Mouse (Mus musculus) limb, embryonic 14.5 days (tissue): ENCODE data around the gene Tmem8b. TPM values are rescaled to one million over a fixed set of nuclear protein-coding genes. Genes with fewer than 3 reads are reported as not detected.

Experiments used
- ATAC-seq: fragments of 200-750 bp; cut with Nextera tagmentation; 2 replicates; pipeline ENCODE4 v1.8.0; 2017; ENCODE audit warnings: low read depth, moderate number of reproducible peaks, moderate TSS enrichment; ENCODE audit not compliant: low FRiP score
- DNase-seq: peaks from one replicate; pipeline ENCODE4 v3.0.0-alpha.2; 2015; ENCODE audit warnings: low spot score
- H3K27ac ChIP-seq: fragments of 300-500 bp; sonication (generic); replicated peaks from 2 replicates; pipeline ENCODE4 v1.5.1; 2014; ENCODE audit warnings: low read depth, mild to moderate bottlenecking, low read length, moderate library complexity, mixed read lengths
- H3K27me3 ChIP-seq: fragments of 300-500 bp; sonication (generic); 2 replicates; pipeline ENCODE4 v1.6.1; 2014; ENCODE audit warnings: low read length, mixed read lengths; ENCODE audit not compliant: control insufficient read depth, insufficient read depth
- H3K36me3 ChIP-seq: fragments of 300-500 bp; sonication (generic); 2 replicates; pipeline ENCODE4 v1.6.1; 2014; ENCODE audit warnings: mild to moderate bottlenecking, low read length, moderate library complexity, mixed read lengths; ENCODE audit not compliant: control insufficient read depth, insufficient read depth
- H3K4me1 ChIP-seq: fragments of 300-500 bp; sonication (generic); 2 replicates; pipeline ENCODE4 v1.6.1; 2014; ENCODE audit warnings: antibody characterized with exemption, low read length, mixed read lengths; ENCODE audit not compliant: control insufficient read depth, insufficient read depth
- H3K4me2 ChIP-seq: fragments of 300-500 bp; sonication (generic); replicated peaks from 2 replicates; pipeline ENCODE4 v1.6.1; 2014; ENCODE audit warnings: low read depth, mild to moderate bottlenecking, low read length, moderate library complexity; ENCODE audit not compliant: severe bottlenecking
- H3K4me3 ChIP-seq: fragments of 300-500 bp; sonication (generic); replicated peaks from 2 replicates; pipeline ENCODE4 v1.5.1; 2014; ENCODE audit warnings: low read length
- H3K9ac ChIP-seq: fragments of 300-500 bp; sonication (generic); 2 replicates; pipeline ENCODE4 v1.6.1; 2014; ENCODE audit warnings: mild to moderate bottlenecking, low read depth, low read length, moderate library complexity; ENCODE audit not compliant: severe bottlenecking
- H3K9me3 ChIP-seq: fragments of 300-500 bp; sonication (generic); 2 replicates; pipeline ENCODE4 v1.6.1; 2016; ENCODE audit warnings: low read length; ENCODE audit not compliant: control insufficient read depth
- POLR2A ChIP-seq: fragments of 200-500 bp; IDR thresholded peaks from 2 replicates; pipeline ENCODE4 v1.8.0; 2012; ENCODE audit warnings: inconsistent platforms, mild to moderate bottlenecking, moderate library complexity, borderline replicate concordance; ENCODE audit not compliant: insufficient read depth, insufficient read length; ENCODE audit errors: extremely low read depth
- WGBS: fragments of 180-500 bp; shearing (Covaris S2); extraction: QIAGEN DNeasy Blood & Tissue Kit; methylation state at CpG from one replicate; pipeline ENCODE4 v1.1.7; 2014; 5-methylcytosine and 5-hydroxymethylcytosine counted together
- polyA plus RNA-seq, 2 experiments: library from polyadenylated mRNA; depleted of rRNA in 1 of 2; stranded (reverse) in 1 of 2; unstranded in 1 of 2; fragments of >200 nt; fragmentation: Nextera tagmentation in 1 of 2; extraction: Ambion mirVana in 1 of 2; gene quantifications; 2 replicates each; pipeline versions ENCODE4 v1.2.1 to v1.2.3; 2012 to 2014

Tmem8b gene
- polyA plus RNA-seq, 2 experiments, result 3.8 to 16.0 TPM

- H3K27me3 ChIP-seq, result no peaks in the 10 kb centered on the region
- DNase-seq (no peak), ATAC-seq (no peak)
- H3K36me3 ChIP-seq, result peaks cover 14% of the 10 kb centered on the region
- H3K4me2 ChIP-seq, result no peak overlapping the region
- no peak overlapping the region for H3K4me3 ChIP-seq
- H3K9me3 ChIP-seq, result no peaks in the 10 kb centered on the region
- H3K4me1 ChIP-seq, result 0 out of 2 replicates have a peak, but pooled peaks cover 3% of the 10 kb centered on the region
- H3K27ac ChIP-seq, result no peak overlapping the region
- 87% methylated on average over 1 of the region's 1 CpGs for WGBS
- no peak for TF ChIP-seq POLR2A
- 0 out of 2 replicates have a peak overlapping the region, but pooled peaks have one; percentile 16 for H3K9ac ChIP-seq
Observed at GRCm38 (mm10) chr4:43694439-43695248, 25.9 kb downstream of the Tmem8b start.

DNA sequence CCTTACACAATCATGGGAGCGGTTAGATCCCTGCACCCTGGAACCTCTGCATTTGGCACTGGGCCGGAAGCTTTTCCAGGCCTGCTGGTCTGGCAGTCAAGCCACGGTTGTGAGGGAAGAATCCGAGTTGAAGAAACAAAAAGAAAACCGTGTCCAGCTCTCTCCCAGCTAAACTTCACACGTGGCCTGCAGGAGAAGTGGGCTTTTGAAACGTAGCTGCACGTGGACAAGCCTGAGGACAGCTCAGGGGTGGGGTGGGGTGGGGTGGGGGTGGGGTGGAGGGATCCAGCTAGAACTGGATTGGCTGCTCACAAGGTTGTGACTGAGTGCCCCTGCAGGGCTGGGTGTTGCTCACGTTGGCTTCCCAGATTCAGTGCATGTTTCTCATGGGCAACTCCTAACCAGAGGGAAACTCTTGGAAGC, 26.5 kb downstream of the Tmem8b start:
- WGBS, result 23% methylated on average over 9 of the region's 9 CpGs
- no peak overlapping the region for H3K4me3 ChIP-seq
- 0 out of 2 replicates have a peak, but pooled peaks cover 3% of the 10 kb centered on the region for H3K4me1 ChIP-seq
- H3K27me3 ChIP-seq, result no peaks in the 10 kb centered on the region
- no peak overlapping the region for H3K4me2 ChIP-seq
- 0 out of 2 replicates have a peak overlapping the region, but pooled peaks have one; percentile 16 for H3K9ac ChIP-seq
- ATAC-seq, result no peak
- DNase-seq, result no peak
- H3K9me3 ChIP-seq, result no peaks in the 10 kb centered on the region
- no peak overlapping the region for H3K27ac ChIP-seq
- TF ChIP-seq POLR2A, result no peak
- H3K36me3 ChIP-seq, result peaks cover 8% of the 10 kb centered on the region

DNA sequence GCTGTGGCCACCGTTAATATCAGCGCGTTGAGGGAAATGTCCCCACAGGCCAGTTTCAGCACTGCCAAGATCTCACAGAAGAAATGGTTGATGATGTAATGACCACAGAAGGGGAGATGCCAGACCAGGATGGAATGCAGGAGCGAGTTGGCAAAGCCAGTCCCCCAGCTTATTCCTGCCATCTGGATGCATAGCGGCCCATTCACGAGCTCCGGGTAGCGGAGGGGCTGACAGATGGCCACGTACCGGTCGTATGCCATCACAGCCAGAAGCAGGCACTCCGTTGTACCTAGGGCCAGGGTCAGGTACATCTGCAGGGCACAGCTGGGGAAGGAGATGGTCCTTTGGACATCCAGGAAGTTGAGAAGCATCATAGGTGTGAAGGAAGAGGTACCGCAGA, 27.8 kb downstream of the Tmem8b start:
- DNase-seq (no peak), ATAC-seq (no peak)
- Histone ChIP-seq H3K4me3 (no peak overlapping the region), H3K27ac (no peak overlapping the region), H3K9ac (no peak overlapping the region), H3K27me3 (no peaks in the 10 kb centered on the region), H3K36me3 (no peaks in the 10 kb centered on the region), H3K9me3 (no peaks in the 10 kb centered on the region), H3K4me1 (0 out of 2 replicates have a peak, but pooled peaks cover 3% of the 10 kb centered on the region), H3K4me2 (no peak overlapping the region)
- no peak for TF ChIP-seq POLR2A
- 80% methylated on average over 13 of the region's 13 CpGs for WGBS

GRCm38 (mm10) chr4:43700707-43701106, 31.9 kb downstream of the Tmem8b start, which contains the start of gene Olfr70:
Gene Olfr70, minus strand, starts transcription at chr4:43700807.
- Histone ChIP-seq H3K4me2 (no peak within 1 kb of the TSS), H3K36me3 (no peaks in the 10 kb centered on the region), H3K9ac (no peak within 1 kb of the TSS), H3K4me3 (no peak within 1 kb of the TSS), H3K4me1 (no peaks in the 10 kb centered on the region), H3K27ac (no peak within 1 kb of the TSS), H3K27me3 (no peaks in the 10 kb centered on the region), H3K9me3 (no peaks in the 10 kb centered on the region)
- ATAC-seq, result no peak
- 82% methylated on average over 6 of the region's 6 CpGs for WGBS
- no peak for TF ChIP-seq POLR2A
- no peak for DNase-seq

DNA sequence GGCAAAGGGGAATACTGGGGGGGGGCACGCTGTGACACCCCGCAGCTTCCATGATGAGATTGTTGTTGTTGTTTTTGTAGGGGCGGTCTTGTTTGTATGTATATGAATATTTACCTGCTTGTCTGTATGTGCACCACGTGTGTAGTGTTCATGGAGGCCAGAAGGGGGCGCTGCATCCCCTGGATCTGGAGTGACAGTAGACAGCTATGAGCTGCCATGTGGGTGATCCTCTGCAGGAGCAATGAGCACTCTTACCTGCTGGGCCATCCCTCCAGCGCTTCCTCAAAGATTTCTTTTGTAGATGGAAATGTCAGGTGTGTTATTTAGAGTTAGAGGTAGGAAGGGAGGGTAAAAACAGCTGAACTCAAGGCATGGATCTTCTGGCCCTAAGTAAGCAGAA, 34.7 kb downstream of the Tmem8b start:
- Histone ChIP-seq H3K4me1 (no peaks in the 10 kb centered on the region), H3K27me3 (no peaks in the 10 kb centered on the region), H3K9ac (no peak overlapping the region), H3K36me3 (no peaks in the 10 kb centered on the region), H3K4me2 (no peak overlapping the region), H3K9me3 (no peaks in the 10 kb centered on the region), H3K4me3 (no peak overlapping the region), H3K27ac (no peak overlapping the region)
- TF ChIP-seq POLR2A, result no peak
- 73% methylated on average over 6 of the region's 6 CpGs for WGBS
- no peak for ATAC-seq
- no peak for DNase-seq
